Mouse (Mus musculus): ENCODE results near the gene Pdzd7. TPM values are rescaled to one million over a fixed set of nuclear protein-coding genes. Genes with fewer than 3 reads are reported as not detected.

Pdzd7 gene
- polyA plus RNA-seq, 1 experiment from 2014 or later = 0.39 TPM

- WGBS = under 1% methylated on average over 24 of the region's 27 CpGs
Measured at GRCm38 (mm10) chr19:45017216-45017771, 28.2 kb downstream of the Pdzd7 start.

DNA sequence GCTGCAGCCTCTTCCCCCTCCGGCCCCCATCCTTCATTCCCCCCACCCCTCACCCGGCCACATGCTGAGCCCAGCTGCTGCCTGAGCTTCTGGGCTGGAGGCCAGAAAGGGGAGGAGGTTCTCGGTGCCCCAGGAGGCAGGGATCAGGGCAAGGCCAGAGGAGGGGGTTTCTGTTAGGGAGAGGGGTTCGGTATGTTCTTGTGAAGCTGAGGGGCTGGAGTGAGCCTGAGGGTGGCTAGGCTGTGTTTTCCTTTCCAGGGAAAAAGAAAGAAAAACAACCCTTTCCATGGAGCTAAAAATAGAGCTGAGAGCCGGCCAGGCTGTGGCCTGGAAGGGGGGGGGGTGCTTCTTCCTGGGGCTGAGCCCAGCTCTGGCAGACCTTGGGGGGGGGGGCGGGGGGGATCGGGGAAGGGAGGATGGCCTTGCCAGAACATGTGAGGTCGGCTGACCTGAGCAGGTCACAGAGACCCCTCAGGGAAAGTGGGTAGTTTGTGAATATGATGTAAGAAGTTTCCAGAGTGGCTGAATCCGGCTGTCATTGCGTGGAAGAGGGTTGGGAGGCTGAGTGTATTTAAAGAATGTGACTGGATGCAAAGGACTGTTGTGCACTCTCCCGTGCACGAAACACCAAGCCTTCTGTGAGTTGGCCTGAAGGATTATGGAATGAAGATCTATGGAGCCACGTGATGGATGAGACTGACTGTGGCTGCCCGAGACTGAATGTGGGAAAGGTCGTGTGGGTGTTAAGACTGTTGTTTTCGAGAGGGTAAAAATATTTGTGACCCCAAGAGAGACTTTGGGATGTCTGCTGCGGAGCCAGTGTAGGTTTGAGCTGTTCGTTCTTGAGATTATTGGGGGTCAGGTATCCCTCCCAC lies 28.9 kb downstream of the Pdzd7 start:
- Histone ChIP-seq H3K4me2 (peak overlapping the region; percentile 97), H3K9ac (peak overlapping the region; percentile 91), H3K27ac (ENCODE audit: low read depth) (peak overlapping the region; percentile 99), H3K4me1 (ENCODE audit: insufficient read depth) (peaks cover 36% of the 10 kb centered on the region), H3K36me3 (ENCODE audit: insufficient read depth) (peaks cover 18% of the 10 kb centered on the region), H3K27me3 (ENCODE audit: insufficient read depth, low read length) (no peaks in the 10 kb centered on the region), H3K4me3 (ENCODE audit: low read depth, low read length) (peak overlapping the region; percentile 64), H3K9me3 (ENCODE audit: low read depth, low read length) (no peaks in the 10 kb centered on the region)
- no peak for TF ChIP-seq CTCF (IDR thresholded peaks at IDR 0.05; ENCODE audit: low read depth)
- peak; percentile 42 for ATAC-seq (ENCODE audit: insufficient read depth)
- DNase-seq = peak; percentile 93
- whole genome bisulfite sequencing = under 1% methylated on average over 17 of the region's 18 CpGs

More at GRCm38 (mm10) chr19:45017216-45017771, 28.2 kb downstream of the Pdzd7 start:
- peak overlapping the region; percentile 99 for H3K27ac ChIP-seq (ENCODE audit: low read depth)
- ATAC-seq (ENCODE audit: insufficient read depth) (peak; percentile 47), DNase-seq (peak; percentile 90)
- no peaks in the 10 kb centered on the region for H3K9me3 ChIP-seq (ENCODE audit: low read depth, low read length)
- H3K4me3 ChIP-seq (ENCODE audit: low read depth, low read length) = peak overlapping the region; percentile 64
- peak overlapping the region; percentile 91 for H3K9ac ChIP-seq
- peak overlapping the region; percentile 97 for H3K4me2 ChIP-seq
- H3K36me3 ChIP-seq (ENCODE audit: insufficient read depth) = peaks cover 18% of the 10 kb centered on the region
- H3K27me3 ChIP-seq (ENCODE audit: insufficient read depth, low read length) = no peaks in the 10 kb centered on the region
- H3K4me1 ChIP-seq (ENCODE audit: insufficient read depth) = peaks cover 36% of the 10 kb centered on the region
- peak; percentile 63 for TF ChIP-seq CTCF (IDR thresholded peaks at IDR 0.05; ENCODE audit: low read depth)

DNA sequence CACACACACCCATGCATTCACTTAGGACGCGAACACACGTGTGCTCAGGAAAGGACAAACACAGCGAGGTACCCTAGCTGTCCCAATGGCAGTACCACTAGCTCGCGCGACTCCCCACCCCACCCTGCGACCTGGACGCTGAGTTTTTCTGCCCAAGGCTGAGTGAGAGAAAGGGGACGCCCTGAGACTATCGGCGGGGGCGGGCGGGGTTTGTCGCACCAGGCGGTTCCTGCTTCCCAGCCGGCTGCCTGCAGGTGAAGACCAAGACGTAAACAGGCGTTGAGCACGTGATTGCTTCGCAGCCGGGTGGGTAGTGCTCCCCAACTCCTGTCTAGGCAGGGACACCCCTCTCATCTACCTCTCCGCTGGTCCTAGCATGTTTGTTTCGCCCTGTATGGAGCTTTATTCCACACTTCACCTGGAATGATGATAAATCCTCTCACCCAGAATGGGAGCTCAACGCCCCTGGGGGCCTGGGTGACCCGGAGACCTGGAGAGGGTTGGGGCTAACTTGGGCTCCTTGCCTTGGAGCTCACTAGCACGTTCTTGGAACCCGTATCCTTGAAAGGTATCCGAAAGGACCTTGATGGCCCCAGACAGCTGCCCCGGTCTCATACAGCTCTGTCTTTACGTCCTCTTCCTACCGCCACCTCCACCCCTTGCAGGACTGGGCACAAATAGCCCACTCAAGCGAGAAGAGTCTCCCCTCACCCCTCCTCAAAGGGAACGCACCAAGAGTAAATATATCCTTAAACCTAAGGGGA lies 29.8 kb downstream of the Pdzd7 start:
- H3K9ac ChIP-seq = peak overlapping the region; percentile 91
- TF ChIP-seq CTCF (IDR thresholded peaks at IDR 0.05; ENCODE audit: low read depth) = no peak
- peak overlapping the region; percentile 99 for H3K27ac ChIP-seq (ENCODE audit: low read depth)
- peaks cover 29% of the 10 kb centered on the region for H3K4me1 ChIP-seq (ENCODE audit: insufficient read depth)
- WGBS = 0% methylated on average over 34 of the region's 34 CpGs
- ATAC-seq (ENCODE audit: insufficient read depth) = peak; percentile 1; the same call in 1 of the 2 replicates
- H3K36me3 ChIP-seq (ENCODE audit: insufficient read depth) = peaks cover 21% of the 10 kb centered on the region
- no peaks in the 10 kb centered on the region for H3K27me3 ChIP-seq (ENCODE audit: insufficient read depth, low read length)
- H3K9me3 ChIP-seq (ENCODE audit: low read depth, low read length) = no peaks in the 10 kb centered on the region
- H3K4me2 ChIP-seq = peak overlapping the region; percentile 97
- H3K4me3 ChIP-seq (ENCODE audit: low read depth, low read length) = peak overlapping the region; percentile 64
- DNase-seq = peak; percentile 43

- peak; percentile 71 for DNase-seq
Measured at GRCm38 (mm10) chr19:45014981-45015402, 30.5 kb downstream of the Pdzd7 start.

DNA sequence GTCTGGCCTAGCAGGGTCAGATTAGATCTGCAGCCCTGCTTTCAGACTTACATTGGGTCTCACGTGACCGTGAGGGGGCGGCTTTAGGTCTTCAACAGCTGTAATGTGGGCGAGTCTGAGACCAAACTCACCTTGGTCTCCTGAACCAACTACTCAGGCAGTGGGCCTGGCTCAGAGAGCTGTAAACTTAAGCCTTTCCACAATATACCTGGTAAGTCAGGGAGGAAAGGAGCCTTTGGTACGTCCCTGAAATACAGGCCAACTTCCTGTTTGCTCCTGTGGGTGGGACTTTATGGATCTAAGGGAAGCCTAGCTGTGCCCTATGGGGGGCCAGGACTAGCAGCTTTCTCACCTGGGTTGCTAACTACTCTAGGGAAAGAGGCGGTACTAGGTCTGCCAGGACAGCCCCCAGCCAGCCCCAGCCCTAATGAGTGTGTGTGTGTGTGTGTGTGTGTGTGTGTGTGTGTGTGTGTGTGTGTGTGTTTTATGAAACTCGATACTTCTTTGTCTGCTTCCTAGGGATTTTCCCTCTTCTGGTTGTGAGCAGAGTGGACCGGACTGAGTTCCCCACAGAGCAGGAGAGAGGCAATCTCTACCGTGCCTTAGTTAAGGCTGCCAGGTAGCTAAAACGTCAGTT lies 31.1 kb downstream of the Pdzd7 start, which contains the start of gene Lzts2:
TSS of gene Lzts2 (plus strand) at position 80 of the 637 bp plus-strand sequence.
- peak within 1 kb of the TSS; percentile 97 for H3K4me2 ChIP-seq
- 8% methylated on average over 10 of the region's 10 CpGs for WGBS
- peak within 1 kb of the TSS; percentile 64 for H3K4me3 ChIP-seq (ENCODE audit: low read depth, low read length)
- TF ChIP-seq CTCF (IDR thresholded peaks at IDR 0.05; ENCODE audit: low read depth) = no peak
- ATAC-seq (ENCODE audit: insufficient read depth) = 0 out of 2 replicates have a peak, but pooled peaks have one; percentile 2
- H3K36me3 ChIP-seq (ENCODE audit: insufficient read depth) = peaks cover 31% of the 10 kb centered on the region
- DNase-seq = peak; percentile 49
- peaks cover 17% of the 10 kb centered on the region for H3K4me1 ChIP-seq (ENCODE audit: insufficient read depth)
- no peaks in the 10 kb centered on the region for H3K9me3 ChIP-seq (ENCODE audit: low read depth, low read length)
- H3K27ac ChIP-seq (ENCODE audit: low read depth) = peak within 1 kb of the TSS; percentile 99
- H3K9ac ChIP-seq = peak within 1 kb of the TSS; percentile 91
- H3K27me3 ChIP-seq (ENCODE audit: insufficient read depth, low read length) = no peaks in the 10 kb centered on the region

More at GRCm38 (mm10) chr19:45014981-45015402, 30.5 kb downstream of the Pdzd7 start:
- Histone ChIP-seq H3K9ac (peak overlapping the region; percentile 91), H3K4me3 (ENCODE audit: low read depth, low read length) (peak overlapping the region; percentile 64), H3K4me1 (ENCODE audit: insufficient read depth) (peaks cover 22% of the 10 kb centered on the region), H3K27me3 (ENCODE audit: insufficient read depth, low read length) (no peaks in the 10 kb centered on the region), H3K4me2 (peak overlapping the region; percentile 97), H3K9me3 (ENCODE audit: low read depth, low read length) (no peaks in the 10 kb centered on the region), H3K27ac (ENCODE audit: low read depth) (peak overlapping the region; percentile 99), H3K36me3 (ENCODE audit: insufficient read depth) (peaks cover 28% of the 10 kb centered on the region)
- no peak for TF ChIP-seq CTCF (IDR thresholded peaks at IDR 0.05; ENCODE audit: low read depth)
- ATAC-seq (ENCODE audit: insufficient read depth) = peak; percentile 3; the same call in 1 of the 2 replicates
- 0% methylated on average over 25 of the region's 25 CpGs for WGBS

GRCm38 (mm10) chr19:45013581-45014225 lies 31.8 kb downstream of the Pdzd7 start:
- H3K4me2 ChIP-seq = peak overlapping the region; percentile 97; the same call in 1 of the 2 replicates
- no peak overlapping the region for H3K9ac ChIP-seq
- no peak for DNase-seq
- peak overlapping the region; percentile 99; the same call in 1 of the 2 replicates for H3K27ac ChIP-seq (ENCODE audit: low read depth)
- ATAC-seq (ENCODE audit: insufficient read depth) = no peak
- H3K36me3 ChIP-seq (ENCODE audit: insufficient read depth) = peaks cover 36% of the 10 kb centered on the region
- TF ChIP-seq CTCF (IDR thresholded peaks at IDR 0.05; ENCODE audit: low read depth) = no peak
- H3K4me3 ChIP-seq (ENCODE audit: low read depth, low read length) = no peak overlapping the region
- no peaks in the 10 kb centered on the region for H3K27me3 ChIP-seq (ENCODE audit: insufficient read depth, low read length)
- 63% methylated on average over 6 of the region's 6 CpGs for WGBS
- H3K4me1 ChIP-seq (ENCODE audit: insufficient read depth) = peaks cover 11% of the 10 kb centered on the region
- no peaks in the 10 kb centered on the region for H3K9me3 ChIP-seq (ENCODE audit: low read depth, low read length)
